In the genomic region with DNA sequence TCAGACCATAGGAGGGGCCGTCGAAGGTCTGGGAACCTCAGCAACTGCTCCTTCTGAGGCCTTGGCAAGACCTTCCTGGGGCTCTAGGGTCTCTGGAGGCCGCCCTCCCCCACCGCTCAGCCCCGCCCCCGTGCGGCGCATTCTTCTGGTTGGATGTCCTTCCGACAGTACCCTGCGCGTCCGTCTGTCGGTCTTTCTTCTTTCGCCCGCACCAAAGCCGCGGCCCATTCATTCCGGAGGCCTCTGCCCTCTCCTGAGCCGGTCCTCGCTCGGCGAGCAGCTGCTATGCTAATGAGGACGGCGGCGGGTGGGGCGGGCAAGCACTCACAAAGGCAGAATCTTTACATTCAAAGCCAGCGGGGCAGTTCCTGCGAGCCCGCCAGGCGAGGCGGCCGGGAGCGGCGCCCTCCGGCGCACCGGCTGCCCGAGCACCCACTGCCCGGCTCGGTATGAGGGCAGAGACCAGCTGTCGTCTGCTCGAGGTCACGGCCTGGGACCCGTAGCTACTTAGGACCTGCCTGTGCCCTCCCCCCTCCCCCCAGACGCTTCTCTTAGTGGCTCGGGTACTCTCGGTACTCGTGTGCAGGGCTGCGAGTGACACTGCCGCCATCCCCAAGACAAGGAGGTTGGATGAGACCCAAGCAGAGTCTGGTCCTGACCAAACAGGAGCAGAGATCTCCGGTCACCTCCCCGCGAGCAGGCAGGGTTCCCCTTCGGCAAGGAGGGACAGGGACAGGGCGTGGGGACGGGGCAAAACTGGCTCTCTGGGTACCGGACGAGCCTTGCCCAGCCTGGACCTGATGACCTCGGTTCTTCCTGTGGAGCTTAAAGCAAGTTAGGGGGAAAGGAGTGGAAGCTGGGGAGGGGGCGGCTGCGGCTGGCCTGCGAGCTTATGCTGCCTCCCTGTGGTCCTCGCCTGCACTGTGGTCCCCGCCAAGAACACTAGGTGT, we compare ENCODE assay signal across 8 mouse cellular contexts. TPM values are rescaled to one million over a fixed set of nuclear protein-coding genes. Genes with fewer than 3 reads are reported as not detected.
DNase-seq lines count a peak whose midpoint lies in the region; ATAC-seq and TF ChIP-seq lines count a peak whose summit lies in the region.

No protein-coding gene starts in this region.

- H3K27me3 ChIP-seq in ES-Bruce4 (ENCODE audit: control insufficient read depth, insufficient read depth, low read length, poor library complexity, severe bottlenecking) (no peaks in the 10 kb centered on the region), myocyte (ENCODE audit: control insufficient read depth, insufficient read depth, insufficient read length) (no peaks in the 10 kb centered on the region)
- peaks cover 45% of the 10 kb centered on the region for H3K27me3 ChIP-seq in embryonic facial prominence, embryonic 12.5 days
- peaks cover 2% of the 10 kb centered on the region for H3K27me3 ChIP-seq in liver, adult 2 months (ENCODE audit: control insufficient read depth, insufficient read depth, low read length)

- no peaks in the 10 kb centered on the region for H3K36me3 ChIP-seq in ES-Bruce4 (ENCODE audit: control insufficient read depth, insufficient read depth, low read length, poor library complexity, severe bottlenecking)
- H3K36me3 ChIP-seq in embryonic facial prominence, embryonic 12.5 days, result no peaks in the 10 kb centered on the region
- no peaks in the 10 kb centered on the region for H3K36me3 ChIP-seq in liver, adult 2 months (ENCODE audit: control insufficient read depth, insufficient read depth, low read length)
- no peaks in the 10 kb centered on the region for H3K36me3 ChIP-seq in myocyte (ENCODE audit: control insufficient read depth, insufficient read depth)

- peak overlapping the region; percentile 45 for H3K9ac ChIP-seq in ES-Bruce4 (ENCODE audit: low read depth, poor library complexity, severe bottlenecking)
- H3K9ac ChIP-seq in embryonic facial prominence, embryonic 12.5 days, result peak overlapping the region; percentile 64
- H3K9ac ChIP-seq in liver, adult 2 months (ENCODE audit: low read depth, low read length), result peak overlapping the region; percentile 45

- no peak; the same call in 1 of the 2 replicates for TF ChIP-seq EP300 in ES-Bruce4 (IDR thresholded peaks at IDR 0.05; ENCODE audit: insufficient read depth, low read depth, low read length)

- intact Hi-C loops in gastrocnemius, adult 2 months (cut with DNase I), result loop anchor here (2.0 kb wide), 1 partner anchor 59 kb away; no protein-coding TSS in a partner anchor

- peak overlapping the region; percentile 72 for H3K4me3 ChIP-seq in gastrocnemius, adult 2 months
- H3K4me3 ChIP-seq in ES-Bruce4 (ENCODE audit: low read depth, low read length) (peak overlapping the region; percentile 72), myocyte (no peak overlapping the region)
- H3K4me3 ChIP-seq in embryonic facial prominence, embryonic 12.5 days, result peak overlapping the region; percentile 51
- peak overlapping the region; percentile 34; the same call in 1 of the 2 replicates for H3K4me3 ChIP-seq in liver, adult 2 months (ENCODE audit: insufficient read depth, low read depth, low read length)

- WGBS in embryonic facial prominence, embryonic 12.5 days, result under 1% methylated on average over 64 of the region's 64 CpGs
- 7% methylated on average over 64 of the region's 64 CpGs for WGBS in liver, adult 2 months

- H3K4me1 ChIP-seq in ES-Bruce4 (ENCODE audit: control insufficient read depth, insufficient read depth, low read length), result peaks cover 3% of the 10 kb centered on the region
- peaks cover 19% of the 10 kb centered on the region for H3K4me1 ChIP-seq in embryonic facial prominence, embryonic 12.5 days
- no peaks in the 10 kb centered on the region for H3K4me1 ChIP-seq in liver, adult 2 months (ENCODE audit: control insufficient read depth, insufficient read depth, low read length)

- DNase-seq in gastrocnemius, adult 2 months, result peak; percentile 59
- no peak for DNase-seq in gastrocnemius, adult 18-20 months (ENCODE audit: low spot score)
- DNase-seq in liver, adult 2 months (ENCODE audit: extremely low read depth, low read depth, low spot score), result no peak
- peak; percentile 57 for DNase-seq in thymus, postnatal 0 days (ENCODE audit: low spot score)

- peak overlapping the region; percentile 89 for H3K4me2 ChIP-seq in embryonic facial prominence, embryonic 12.5 days (replicated peaks)
- H3K4me2 ChIP-seq in myocyte (ENCODE audit: low read depth), result peak overlapping the region; percentile 58

- no peaks in the 10 kb centered on the region for H3K79me2 ChIP-seq in liver, adult 2 months (ENCODE audit: control insufficient read depth, insufficient read depth, low read length)
- H3K79me2 ChIP-seq in myocyte (ENCODE audit: control insufficient read depth, insufficient read depth), result no peaks in the 10 kb centered on the region

- peak; percentile 50 for TF ChIP-seq CTCF in gastrocnemius, adult 2 months (IDR thresholded peaks at IDR 0.05)
- TF ChIP-seq CTCF in ES-Bruce4 (IDR thresholded peaks at IDR 0.05; ENCODE audit: low read depth, low read length), result peak; percentile 83
- TF ChIP-seq CTCF in liver, adult 2 months (IDR thresholded peaks at IDR 0.05; ENCODE audit: low read depth, low read length), result peak; percentile 41

- H3ac ChIP-seq in myocyte (ENCODE audit: control insufficient read depth, insufficient read length), result no peak overlapping the region

- H3K9me3 ChIP-seq in ES-Bruce4 (replicated peaks; ENCODE audit: control insufficient read depth, insufficient read depth, low read length, poor library complexity, severe bottlenecking), result no peaks in the 10 kb centered on the region
- no peaks in the 10 kb centered on the region for H3K9me3 ChIP-seq in embryonic facial prominence, embryonic 12.5 days

- TF ChIP-seq POLR2A in ES-Bruce4 (IDR thresholded peaks at IDR 0.05; ENCODE audit: insufficient read depth, low read length), result no peak
- no peak for TF ChIP-seq POLR2A in liver, adult 2 months (IDR thresholded peaks at IDR 0.05; ENCODE audit: extremely low read depth, insufficient read depth, low read length)
- TF ChIP-seq POLR2A in myocyte (IDR thresholded peaks at IDR 0.05; ENCODE audit: insufficient read length, low read depth), result no peak

- peak overlapping the region; percentile 79 for H3K27ac ChIP-seq in gastrocnemius, adult 2 months
- H3K27ac ChIP-seq in ES-Bruce4 (ENCODE audit: insufficient read depth, low read length), result peak overlapping the region; percentile 6; the same call in 1 of the 2 replicates
- peak overlapping the region; percentile 81 for H3K27ac ChIP-seq in embryonic facial prominence, embryonic 12.5 days
- no peak overlapping the region for H3K27ac ChIP-seq in liver, adult 2 months (replicated peaks; ENCODE audit: insufficient read depth, low read depth, low read length)

- peak; percentile 64 for ATAC-seq in embryonic facial prominence, embryonic 12.5 days (ENCODE audit: insufficient number of reproducible peaks, insufficient read depth, low FRiP score, low TSS enrichment)
- ATAC-seq in hematopoietic stem cell, adult 5-6 weeks (replicated peaks in 1 of 2; ENCODE audit: insufficient read depth in 1 of 2, low FRiP score in 2 of 2, low TSS enrichment in 1 of 2, low read depth in 1 of 2, poor library complexity in 2 of 2, severe bottlenecking in 2 of 2), result peak; percentile 18 to 25; a peak in 2 of 4 replicates

RNA-seq across cellular contexts. Expression of gene Nrarp, which starts 5.3 kb away (rescaled TPM):
- 1 to 10 TPM; 4.0 to 5.2 TPM for total RNA-seq in gastrocnemius, adult 2 months (2021)
- total RNA-seq in gastrocnemius, adult 18-20 months (2021), result 1 to 10 TPM; 3.4 to 8.6 TPM
- polyA plus RNA-seq in ES-Bruce4 (2011; ENCODE audit: insufficient read depth, insufficient read length, low read depth, missing spikeins) (9.8 and 10.2 TPM in 2 replicates), myocyte (2012; fragmentation: generic; extraction: Trizol) (1.3 TPM)
- polyA plus RNA-seq in embryonic facial prominence, embryonic 12.5 days (2016; fragmentation: Nextera tagmentation; extraction: Ambion mirVana), result 21.3 and 24.7 TPM in 2 replicates
- 2.6 and 4.4 TPM in 2 replicates for total RNA-seq in hematopoietic stem cell, adult 5-6 weeks (2017)
- total RNA-seq in liver, adult 2 months (2014; rRNA removed), result 0.74 and 2.1 TPM in 2 replicates
- polyA plus RNA-seq in liver, adult 2 months (2012; rRNA removed), result 1.5 and 1.6 TPM in 2 replicates
- 9.5 TPM in 2 replicates for polyA plus RNA-seq in thymus, postnatal 0 days (2015; fragmentation: Nextera tagmentation; extraction: Ambion mirVana)

RNA-seq across cellular contexts. Expression of gene Tor4a, which starts 10.8 kb away (rescaled TPM):
- total RNA-seq in gastrocnemius, adult 2 months (2021), result 1 to 10 TPM in 1 of 2 experiments, under 1 TPM in 1; 0.59 to 1.0 TPM
- 1 to 10 TPM in 1 of 2 experiments, under 1 TPM in 1; 0.84 to 1.2 TPM for total RNA-seq in gastrocnemius, adult 18-20 months (2021)
- polyA plus RNA-seq in ES-Bruce4 (2011; ENCODE audit: insufficient read depth, insufficient read length, low read depth, missing spikeins) (4.5 and 6.9 TPM in 2 replicates), myocyte (2012; fragmentation: generic; extraction: Trizol) (9.2 TPM)
- polyA plus RNA-seq in embryonic facial prominence, embryonic 12.5 days (2016; fragmentation: Nextera tagmentation; extraction: Ambion mirVana), result 3.1 and 3.9 TPM in 2 replicates
- 30.0 and 33.3 TPM in 2 replicates for total RNA-seq in hematopoietic stem cell, adult 5-6 weeks (2017)
- total RNA-seq in liver, adult 2 months (2014; rRNA removed), result 4.6 TPM in 2 replicates
- 4.3 and 7.0 TPM in 2 replicates for polyA plus RNA-seq in liver, adult 2 months (2012; rRNA removed)
- 23.5 and 25.6 TPM in 2 replicates for polyA plus RNA-seq in thymus, postnatal 0 days (2015; fragmentation: Nextera tagmentation; extraction: Ambion mirVana)

RNA-seq across cellular contexts. Expression of gene Nelfb, which starts 25.4 kb away (rescaled TPM):
- 10 to 100 TPM; 22.3 to 23.1 TPM for total RNA-seq in gastrocnemius, adult 2 months (2021)
- 10 to 100 TPM; 18.8 to 21.3 TPM for total RNA-seq in gastrocnemius, adult 18-20 months (2021)
- polyA plus RNA-seq in ES-Bruce4 (2011; ENCODE audit: insufficient read depth, insufficient read length, low read depth, missing spikeins) (36.1 and 41.0 TPM in 2 replicates), myocyte (2012; fragmentation: generic; extraction: Trizol) (55.8 TPM)
- polyA plus RNA-seq in embryonic facial prominence, embryonic 12.5 days (2016; fragmentation: Nextera tagmentation; extraction: Ambion mirVana), result 119 and 121 TPM in 2 replicates
- total RNA-seq in hematopoietic stem cell, adult 5-6 weeks (2017), result 40.1 and 53.5 TPM in 2 replicates
- 18.4 and 19.1 TPM in 2 replicates for total RNA-seq in liver, adult 2 months (2014; rRNA removed)
- 22.4 and 27.5 TPM in 2 replicates for polyA plus RNA-seq in liver, adult 2 months (2012; rRNA removed)
- 73.3 and 78.1 TPM in 2 replicates for polyA plus RNA-seq in thymus, postnatal 0 days (2015; fragmentation: Nextera tagmentation; extraction: Ambion mirVana)

RNA-seq across cellular contexts. Expression of gene Stpg3, which starts 28.5 kb away (rescaled TPM):
- not detected for total RNA-seq in gastrocnemius, adult 2 months (2021)
- not detected for total RNA-seq in gastrocnemius, adult 18-20 months (2021)
- polyA plus RNA-seq in ES-Bruce4 (2011; ENCODE audit: insufficient read depth, insufficient read length, low read depth, missing spikeins), result not detected in 2 replicates
- polyA plus RNA-seq in embryonic facial prominence, embryonic 12.5 days (2016; fragmentation: Nextera tagmentation; extraction: Ambion mirVana), result not detected in 2 replicates
- total RNA-seq in hematopoietic stem cell, adult 5-6 weeks (2017), result not detected in 2 replicates
- not detected in 2 replicates for total RNA-seq in liver, adult 2 months (2014; rRNA removed)
- not detected in 2 replicates for polyA plus RNA-seq in liver, adult 2 months (2012; rRNA removed)
- not detected for polyA plus RNA-seq in myocyte (2012; fragmentation: generic; extraction: Trizol)
- polyA plus RNA-seq in thymus, postnatal 0 days (2015; fragmentation: Nextera tagmentation; extraction: Ambion mirVana), result 0.14 TPM in 1 of 2 replicates, not detected in the other

RNA-seq across cellular contexts. Expression of gene Fam166a, which starts 32.6 kb away (rescaled TPM):
- not detected for total RNA-seq in gastrocnemius, adult 2 months (2021)
- not detected for total RNA-seq in gastrocnemius, adult 18-20 months (2021)
- 1.8 TPM in 1 of 2 replicates, not detected in the other for polyA plus RNA-seq in ES-Bruce4 (2011; ENCODE audit: insufficient read depth, insufficient read length, low read depth, missing spikeins)
- polyA plus RNA-seq in embryonic facial prominence, embryonic 12.5 days (2016; fragmentation: Nextera tagmentation; extraction: Ambion mirVana), result 1.1 TPM in 1 of 2 replicates, not detected in the other
- total RNA-seq in hematopoietic stem cell, adult 5-6 weeks (2017), result not detected in 2 replicates
- not detected in 2 replicates for total RNA-seq in liver, adult 2 months (2014; rRNA removed)
- 0.07 TPM in 1 of 2 replicates, not detected in the other for polyA plus RNA-seq in liver, adult 2 months (2012; rRNA removed)
- 0.48 TPM for polyA plus RNA-seq in myocyte (2012; fragmentation: generic; extraction: Trizol)
- 0.34 TPM in 1 of 2 replicates, not detected in the other for polyA plus RNA-seq in thymus, postnatal 0 days (2015; fragmentation: Nextera tagmentation; extraction: Ambion mirVana)

Comparison
In these comparisons a context has a peak if more than half of its experiments do, and no peak if none do; other contexts are left out.
1. DNase-seq: peak in gastrocnemius, adult 2 months (single experiment) and thymus, postnatal 0 days (single experiment); none in gastrocnemius, adult 18-20 months (single experiment) and liver, adult 2 months (single experiment).
2. Peak in every context shown above with its lines, with median percentiles within 50 percentile points of each other: CTCF ChIP-seq and H3K9ac ChIP-seq.